Mouse (Mus musculus): ENCODE data around the gene Hnrnpm.

GRCm38 (mm10) chr17:33628621-33629486, 57.8 kb downstream of the Hnrnpm start, which contains the start of gene Zfp414:
- no peak; the same call in 1 of the 2 replicates for TF ChIP-seq EP300 (IDR thresholded peaks at IDR 0.05; ENCODE audit: low read depth)
- no peak for TF ChIP-seq CTCF (IDR thresholded peaks at IDR 0.05; ENCODE audit: low read depth)
